Mouse (Mus musculus): Measurements from ENCODE around the gene N4bp2l2.

DNA sequence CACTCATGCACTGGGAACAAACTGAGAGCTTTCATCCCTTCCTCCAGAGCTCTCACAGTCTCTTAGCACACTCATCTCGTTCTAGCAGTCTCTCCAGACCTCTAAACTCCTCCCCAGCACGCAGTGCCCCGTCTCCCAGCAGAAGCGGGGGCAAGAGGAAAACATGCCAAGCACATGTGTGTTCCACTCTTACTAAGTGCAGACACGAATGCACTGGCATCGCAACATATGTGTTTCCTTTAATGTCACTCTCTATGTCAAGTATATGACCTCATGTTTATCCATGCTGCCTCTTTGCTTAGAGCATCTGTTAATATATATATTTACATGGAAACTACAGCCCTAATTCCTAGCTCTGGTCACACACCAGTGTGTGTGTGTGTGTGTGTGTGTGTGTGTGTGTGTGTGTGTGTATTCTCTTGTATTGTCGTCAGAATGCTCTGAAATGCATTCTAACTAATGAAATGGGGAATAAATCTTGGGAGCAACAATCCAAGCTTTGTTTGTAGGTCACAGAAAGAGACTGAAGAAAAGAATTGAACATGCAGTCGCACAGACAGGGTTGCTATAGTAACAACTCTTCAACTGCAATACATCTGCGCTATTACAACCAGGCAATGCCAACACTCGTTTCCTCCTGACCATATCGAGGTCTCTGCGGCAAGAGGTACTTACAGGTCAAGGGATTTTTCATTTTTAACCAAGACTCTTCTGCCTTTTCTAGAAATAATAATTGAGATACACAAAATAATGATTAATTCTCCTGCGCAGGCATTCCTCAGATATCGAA lies 64.3 kb downstream of the N4bp2l2 start:
- TF ChIP-seq CTCF (IDR thresholded peaks at IDR 0.05; ENCODE audit: control insufficient read depth, insufficient read depth, insufficient replicate concordance, low read depth, low read length) (no peak), POLR2A (IDR thresholded peaks at IDR 0.05; ENCODE audit: control insufficient read depth, low read depth, low read length) (no peak)
